Mouse (Mus musculus) myocyte (in vitro differentiated cells): ENCODE data around the gene Cadps. TPM values are rescaled to one million over a fixed set of nuclear protein-coding genes. Genes with fewer than 3 reads are reported as not detected.

Source experiments
- H3K27me3 ChIP-seq: one replicate; pipeline ENCODE4 v1.6.1; 2011; ENCODE audit not compliant: control insufficient read depth, insufficient read depth, insufficient read length
- H3K36me3 ChIP-seq: one replicate; pipeline ENCODE4 v1.6.1; 2011; ENCODE audit not compliant: control insufficient read depth, insufficient read depth
- H3K4me2 ChIP-seq: one replicate; pipeline ENCODE4 v1.6.1; 2011; ENCODE audit warnings: low read depth, control low read depth
- H3K4me3 ChIP-seq: one replicate; pipeline ENCODE4 v1.5.1; 2011; ENCODE audit warnings: mild to moderate bottlenecking, control low read depth, moderate library complexity
- H3K79me2 ChIP-seq: one replicate; pipeline ENCODE4 v1.6.1; 2011; ENCODE audit not compliant: control insufficient read depth, insufficient read depth
- H3ac ChIP-seq: one replicate; pipeline ENCODE4 v1.6.1; 2011; ENCODE audit not compliant: control insufficient read depth, insufficient read length
- CEBPB ChIP-seq: IDR thresholded peaks from 2 replicates; pipeline ENCODE4 v1.6.1; 2011; ENCODE audit warnings: mild to moderate bottlenecking, moderate library complexity; ENCODE audit not compliant: poor library complexity, insufficient read depth, severe bottlenecking
- E2F4 ChIP-seq: IDR thresholded peaks from one replicate; pipeline ENCODE4 v1.6.1; 2011; ENCODE audit warnings: mild to moderate bottlenecking, control low read depth, moderate library complexity; ENCODE audit not compliant: insufficient read depth
- MAX ChIP-seq: IDR thresholded peaks from one replicate; pipeline ENCODE4 v1.6.1; 2011; ENCODE audit warnings: low read depth, mild to moderate bottlenecking, control low read depth
- MYOD1 ChIP-seq, 3 experiments: IDR thresholded peaks; one replicate each; pipeline ENCODE4 v1.6.1; 2011; ENCODE audit warnings: control low read depth in 2 of 3, low read depth in 2 of 3, mild to moderate bottlenecking in 2 of 3, moderate library complexity in 1 of 3; ENCODE audit not compliant: insufficient read length in 2 of 3, control insufficient read depth in 1 of 3
- MYOG ChIP-seq, 3 experiments: IDR thresholded peaks; one replicate each; pipeline ENCODE4 v1.6.1; 2011; ENCODE audit warnings: control low read depth in 2 of 3, low read depth in 2 of 3, mild to moderate bottlenecking in 2 of 3; ENCODE audit not compliant: insufficient read length in 2 of 3, control insufficient read depth in 1 of 3, insufficient read depth in 1 of 3
- POLR2A ChIP-seq: IDR thresholded peaks from one replicate; pipeline ENCODE4 v1.6.1; 2011; ENCODE audit warnings: low read depth, mild to moderate bottlenecking, control low read depth, moderate library complexity; ENCODE audit not compliant: insufficient read length
- POLR2AphosphoS2 ChIP-seq: IDR thresholded peaks from one replicate; pipeline ENCODE4 v1.6.1; 2011; ENCODE audit warnings: low read depth, control low read depth; ENCODE audit not compliant: insufficient read length
- REST ChIP-seq: IDR thresholded peaks from one replicate; pipeline ENCODE4 v1.6.1; 2011; ENCODE audit warnings: mild to moderate bottlenecking, control low read depth, moderate library complexity; ENCODE audit not compliant: insufficient read depth, insufficient read length
- SRF ChIP-seq: IDR thresholded peaks from one replicate; pipeline ENCODE4 v1.6.1; 2011; ENCODE audit warnings: low read depth; ENCODE audit not compliant: control insufficient read depth, insufficient read length
- TCF12 ChIP-seq: IDR thresholded peaks from one replicate; pipeline ENCODE4 v1.6.1; 2011; ENCODE audit warnings: mild to moderate bottlenecking, control low read depth; ENCODE audit not compliant: poor library complexity, insufficient read depth, severe bottlenecking
- TCF3 ChIP-seq: IDR thresholded peaks from one replicate; pipeline ENCODE4 v1.6.1; 2011; ENCODE audit warnings: low read depth, control low read depth; ENCODE audit not compliant: insufficient read length
- USF1 ChIP-seq: IDR thresholded peaks from one replicate; pipeline ENCODE4 v1.6.1; 2011; ENCODE audit warnings: low read depth, mild to moderate bottlenecking, control low read depth, moderate library complexity
- polyA plus RNA-seq: library from polyadenylated mRNA; unstranded; fragments of >200 nt; fragmentation: generic; extraction: Trizol; gene quantifications from one replicate; pipeline ENCODE4 v1.2.1, GENCODE M21; 2012; ENCODE audit warnings: missing spikeins

Gene Cadps
- polyA plus RNA-seq, 1 experiment: not detected

DNA sequence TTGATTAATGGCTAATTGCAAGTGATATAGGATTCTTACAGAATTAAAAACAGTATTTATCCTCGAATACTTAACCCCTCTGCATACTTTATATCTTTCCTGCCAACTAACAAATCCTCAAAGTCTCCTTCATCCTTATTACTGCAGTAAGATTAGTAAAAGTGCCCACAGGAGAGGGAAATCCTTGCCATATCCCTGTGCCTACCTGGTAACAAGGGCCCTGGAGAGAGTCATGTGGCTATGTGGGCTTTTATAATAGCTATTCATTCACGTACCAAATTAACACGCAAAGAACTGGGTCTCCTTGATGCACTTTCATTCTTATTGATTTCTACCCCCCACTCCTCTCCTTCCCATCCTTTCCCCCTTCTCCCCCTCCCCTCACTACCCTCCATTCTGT lies 137.9 kb downstream of the Cadps start:
- no peak overlapping the region for H3K4me2 ChIP-seq
- H3K79me2 ChIP-seq: no peaks in the 10 kb centered on the region
- no peak for TF ChIP-seq MYOD1 (IDR thresholded peaks at IDR 0.05; ENCODE audit: control insufficient read depth in 1 of 3, insufficient read length in 2 of 3, low read depth in 2 of 3)
- TF ChIP-seq USF1: no peak
- TF ChIP-seq E2F4: no peak
- no peak for TF ChIP-seq SRF
- TF ChIP-seq CEBPB: no peak
- TF ChIP-seq POLR2AphosphoS2: no peak
- no peak for TF ChIP-seq TCF3
- TF ChIP-seq TCF12: no peak
- TF ChIP-seq POLR2A: no peak
- TF ChIP-seq REST: no peak
- no peak for TF ChIP-seq MYOG (IDR thresholded peaks at IDR 0.05; ENCODE audit: control insufficient read depth in 1 of 3, insufficient read depth in 1 of 3, insufficient read length in 2 of 3, low read depth in 2 of 3)
- no peak for TF ChIP-seq MAX
- H3ac ChIP-seq: no peak overlapping the region
- no peaks in the 10 kb centered on the region for H3K27me3 ChIP-seq
- H3K4me3 ChIP-seq: no peak overlapping the region
- no peaks in the 10 kb centered on the region for H3K36me3 ChIP-seq

DNA sequence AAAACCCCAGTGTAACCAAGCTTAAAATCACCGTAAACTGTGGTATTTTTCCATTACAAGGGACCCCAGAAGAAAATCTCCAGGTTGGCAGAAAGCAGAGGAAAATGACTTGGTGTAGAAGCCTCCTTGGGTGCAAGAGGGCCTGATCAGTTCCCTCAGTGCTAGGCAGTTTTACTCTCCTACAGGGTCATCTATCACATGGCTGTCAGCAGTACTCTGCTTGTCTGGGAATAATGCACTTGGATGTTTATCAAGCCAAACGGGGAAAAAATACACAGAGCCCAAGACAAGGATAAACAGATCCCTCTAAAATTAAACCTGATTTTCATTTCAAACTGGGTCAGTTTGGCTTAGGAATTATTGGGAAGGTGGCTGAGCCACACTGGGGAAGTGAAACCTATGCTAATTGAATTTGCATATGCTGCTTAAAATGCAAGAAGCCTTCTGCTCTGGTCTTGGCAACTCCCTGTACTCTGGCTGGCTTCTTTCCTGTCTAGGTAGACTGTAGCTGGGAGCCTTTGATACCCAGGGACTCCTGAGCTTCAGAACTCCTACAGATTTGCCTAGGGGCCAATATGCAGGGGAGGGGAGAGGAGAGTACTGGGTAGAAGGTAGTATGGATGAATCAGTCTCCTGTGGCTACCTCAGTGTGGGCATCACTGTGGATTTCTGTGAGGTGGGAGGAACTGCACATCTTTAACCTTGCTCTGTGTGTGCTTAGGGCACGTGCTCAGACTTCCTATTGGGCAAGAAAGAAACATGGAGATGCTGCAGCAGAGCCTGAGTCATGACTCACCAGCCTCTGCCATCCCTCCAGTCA lies 141.8 kb downstream of the Cadps start:
- no peaks in the 10 kb centered on the region for H3K79me2 ChIP-seq
- H3K36me3 ChIP-seq: no peaks in the 10 kb centered on the region
- no peak overlapping the region for H3K4me2 ChIP-seq
- no peak overlapping the region for H3K4me3 ChIP-seq
- TF ChIP-seq MYOD1 (IDR thresholded peaks at IDR 0.05; ENCODE audit: control insufficient read depth in 1 of 3, insufficient read length in 2 of 3, low read depth in 2 of 3): no peak
- TF ChIP-seq E2F4: no peak
- TF ChIP-seq CEBPB: no peak
- TF ChIP-seq MAX: no peak
- TF ChIP-seq POLR2AphosphoS2: no peak
- TF ChIP-seq TCF3: no peak
- TF ChIP-seq SRF: no peak
- TF ChIP-seq MYOG (IDR thresholded peaks at IDR 0.05; ENCODE audit: control insufficient read depth in 1 of 3, insufficient read depth in 1 of 3, insufficient read length in 2 of 3, low read depth in 2 of 3): no peak
- TF ChIP-seq REST: no peak
- no peak for TF ChIP-seq POLR2A
- TF ChIP-seq USF1: no peak
- no peak for TF ChIP-seq TCF12
- no peak overlapping the region for H3ac ChIP-seq
- no peaks in the 10 kb centered on the region for H3K27me3 ChIP-seq

DNA sequence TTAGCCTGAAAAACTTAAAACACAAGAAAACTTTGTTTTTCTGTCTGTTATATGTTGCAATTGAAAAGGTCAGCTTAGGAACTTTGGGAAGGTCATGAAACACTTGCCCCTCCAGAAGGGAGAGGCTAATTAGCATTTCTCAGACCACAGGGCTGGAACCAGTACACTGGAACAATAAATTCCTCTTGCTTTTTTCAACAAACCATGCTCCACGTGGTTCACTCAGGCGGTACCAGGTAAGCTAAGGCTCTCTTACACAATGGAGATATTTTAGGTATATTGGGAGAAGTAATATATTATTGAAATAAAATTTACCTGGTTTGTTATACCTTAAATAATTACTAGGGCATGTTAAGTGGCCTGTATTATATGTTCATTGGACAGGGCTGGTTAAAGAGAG lies 161.4 kb downstream of the Cadps start:
- no peaks in the 10 kb centered on the region for H3K79me2 ChIP-seq
- no peak overlapping the region for H3ac ChIP-seq
- TF ChIP-seq CEBPB (no peak), USF1 (no peak), REST (no peak), TCF12 (no peak), SRF (no peak), MAX (no peak)
- H3K4me2 ChIP-seq: no peak overlapping the region
- no peaks in the 10 kb centered on the region for H3K36me3 ChIP-seq
- H3K27me3 ChIP-seq: no peaks in the 10 kb centered on the region
- no peak overlapping the region for H3K4me3 ChIP-seq

DNA sequence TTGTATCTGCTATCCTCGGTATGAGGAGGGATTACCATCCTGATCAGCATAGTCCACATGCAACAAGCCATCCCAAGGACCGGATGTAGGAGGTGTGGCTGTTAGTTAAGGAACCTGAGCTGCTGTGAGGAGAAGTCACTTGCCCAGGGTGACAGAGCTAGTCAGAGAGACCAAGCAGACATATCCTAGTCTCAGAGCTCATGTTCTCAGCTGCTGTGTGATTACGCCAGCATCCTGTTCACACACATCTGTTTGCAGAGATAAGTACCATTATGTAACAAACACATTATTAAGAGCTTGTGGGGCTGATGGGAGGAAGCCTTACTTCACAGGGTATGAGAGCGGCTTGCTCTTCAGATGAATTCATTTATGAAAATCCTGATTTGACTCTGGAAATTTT lies 165.5 kb downstream of the Cadps start:
- no peak for TF ChIP-seq TCF12
- no peak for TF ChIP-seq MYOD1 (IDR thresholded peaks at IDR 0.05; ENCODE audit: control insufficient read depth in 1 of 3, insufficient read length in 2 of 3, low read depth in 2 of 3)
- no peak for TF ChIP-seq MAX
- Histone ChIP-seq H3K36me3 (no peaks in the 10 kb centered on the region), H3K4me3 (no peak overlapping the region), H3K79me2 (no peaks in the 10 kb centered on the region), H3ac (no peak overlapping the region), H3K4me2 (no peak overlapping the region), H3K27me3 (no peaks in the 10 kb centered on the region)

DNA sequence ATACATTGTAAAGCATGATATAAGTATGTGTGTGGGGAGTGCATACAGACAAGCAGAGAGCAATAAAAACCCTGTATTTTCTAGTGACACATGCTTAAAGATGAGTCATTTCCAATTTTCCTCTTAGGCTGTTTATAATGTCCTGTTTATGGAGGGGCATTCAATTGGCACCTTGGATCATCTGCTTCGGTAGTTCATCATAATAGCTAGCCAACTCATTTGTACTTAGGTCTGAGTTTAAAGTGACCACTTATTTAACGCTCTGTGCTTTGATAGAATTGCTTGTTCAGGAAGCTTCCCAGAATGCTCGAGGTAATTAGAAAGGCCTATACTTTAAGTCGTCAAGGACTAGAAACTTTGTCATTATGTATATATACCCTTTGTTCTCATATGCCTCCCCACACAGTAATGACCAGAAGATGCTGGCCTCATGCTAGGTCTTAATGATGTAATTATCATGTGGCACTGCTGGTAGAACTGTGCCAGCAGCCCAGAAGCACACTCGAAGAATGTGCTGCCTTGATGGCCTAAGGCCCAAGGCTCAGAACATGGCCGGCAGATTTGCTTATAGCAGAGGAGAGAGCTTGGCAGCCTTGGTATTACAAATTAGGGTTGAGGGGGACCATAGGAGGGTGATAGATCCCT lies 179.9 kb downstream of the Cadps start:
- Histone ChIP-seq H3K27me3 (no peaks in the 10 kb centered on the region), H3K4me3 (no peak overlapping the region), H3K79me2 (no peaks in the 10 kb centered on the region), H3K4me2 (no peak overlapping the region), H3ac (no peak overlapping the region), H3K36me3 (no peaks in the 10 kb centered on the region)
- TF ChIP-seq TCF12 (no peak), E2F4 (no peak), POLR2A (no peak), USF1 (no peak), MAX (no peak), CEBPB (no peak), REST (no peak), SRF (no peak), MYOD1 (IDR thresholded peaks at IDR 0.05; ENCODE audit: control insufficient read depth in 1 of 3, insufficient read length in 2 of 3, low read depth in 2 of 3) (no peak), MYOG (IDR thresholded peaks at IDR 0.05; ENCODE audit: control insufficient read depth in 1 of 3, insufficient read depth in 1 of 3, insufficient read length in 2 of 3, low read depth in 2 of 3) (no peak), POLR2AphosphoS2 (no peak), TCF3 (no peak)
